Mouse (Mus musculus) gastrocnemius, postnatal 10 days (tissue): Measurements from ENCODE around the gene Podxl. TPM values are rescaled to one million over a fixed set of nuclear protein-coding genes. Genes with fewer than 3 reads are reported as not detected.

ENCODE experiments used
- total RNA-seq, 2 experiments: library from RNA; stranded (reverse); gene quantifications; 2 replicates each; pipeline ENCODE4 v1.2.3; 2021

Gene Podxl
- total RNA-seq, 2 experiments from 2014 or later = 24.2 to 28.3 TPM

Other genes starting within 250 kb of the Podxl start
- gene Mkln1, start 165.2 kb downstream of the Podxl start, total RNA-seq = 100 to 1,000 TPM; 104 to 118 TPM